Mouse (Mus musculus): ENCODE results near the gene Usp39. TPM values are rescaled to one million over a fixed set of nuclear protein-coding genes. Genes with fewer than 3 reads are reported as not detected.

Gene Usp39
- polyA plus RNA-seq, 1 experiment from 2014 or later: 116 TPM

DNA sequence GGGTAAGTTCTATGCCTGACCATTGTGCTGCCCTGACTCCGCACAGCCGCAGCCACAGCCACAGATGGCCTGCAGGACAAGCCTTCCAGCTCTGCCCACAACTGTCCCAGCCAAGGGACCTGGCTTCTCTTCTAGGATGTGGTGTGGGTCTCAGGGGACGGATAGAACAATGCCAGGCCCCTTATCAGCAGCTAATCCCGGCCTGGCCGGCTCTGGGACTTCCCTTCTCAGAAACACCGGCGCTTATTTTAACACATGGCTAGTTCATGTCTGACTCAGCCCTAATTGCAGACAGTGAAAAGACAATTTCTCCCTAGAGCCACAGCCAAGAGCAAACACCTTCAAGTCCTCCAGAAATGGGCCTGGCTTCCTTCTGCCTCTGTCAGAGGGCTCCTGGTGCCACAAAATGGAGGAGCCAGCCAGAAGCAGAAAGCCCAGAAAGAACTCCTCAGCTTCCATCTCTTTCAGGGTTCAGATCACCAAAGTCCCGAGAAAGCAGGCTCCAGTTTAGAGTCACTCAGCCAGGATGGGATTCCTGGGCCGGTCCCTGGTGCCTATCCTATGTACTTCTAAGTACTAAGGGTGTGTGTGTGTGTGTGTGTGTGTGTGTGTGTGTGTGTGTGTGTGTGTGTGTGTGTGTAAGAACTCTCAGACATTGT lies 67.3 kb downstream of the Usp39 start:
- Histone ChIP-seq H3K4me2 (no peak overlapping the region), H3K9ac (ENCODE audit: low read length) (no peak overlapping the region), H3K4me3 (ENCODE audit: low read depth, low read length) (no peak overlapping the region), H3K27me3 (ENCODE audit: control insufficient read depth, insufficient read depth, low read length) (no peaks in the 10 kb centered on the region), H3K27ac (ENCODE audit: low read depth, low read length) (no peak overlapping the region), H3K4me1 (ENCODE audit: control insufficient read depth, insufficient read depth, low read length) (no peaks in the 10 kb centered on the region), H3K9me3 (ENCODE audit: control insufficient read depth, low read length) (no peaks in the 10 kb centered on the region), H3K36me3 (ENCODE audit: control insufficient read depth, insufficient read depth, low read length) (no peaks in the 10 kb centered on the region)
- ATAC-seq (ENCODE audit: low FRiP score): no peak
- WGBS: 77% methylated on average over 9 of the region's 9 CpGs
- DNase-seq (ENCODE audit: low spot score, missing footprints): no peak

DNA sequence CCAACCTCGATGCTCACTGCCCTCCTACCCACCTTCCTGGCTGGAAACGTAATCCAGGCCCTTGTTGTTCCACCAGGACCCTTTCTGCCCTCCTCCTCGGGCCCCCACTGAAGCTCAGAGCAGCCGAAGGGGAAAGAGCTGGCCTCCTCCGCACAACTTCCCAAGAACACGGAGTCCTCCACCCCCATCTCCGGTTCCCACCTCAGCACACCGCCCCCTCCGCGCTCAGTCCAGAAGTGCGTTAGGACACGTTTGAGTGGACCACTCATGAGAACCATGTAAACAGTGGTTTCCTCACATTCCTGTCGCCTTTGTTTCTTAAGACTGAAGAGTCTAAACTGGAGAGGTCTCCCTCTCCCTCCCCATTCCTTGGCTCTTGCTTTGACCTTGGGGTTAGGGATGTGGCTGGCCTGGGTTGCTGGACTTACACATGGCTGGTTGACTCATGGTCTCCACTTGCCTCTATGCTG lies 68.0 kb downstream of the Usp39 start:
- 88% methylated on average over 13 of the region's 13 CpGs for WGBS
- no peaks in the 10 kb centered on the region for H3K36me3 ChIP-seq (ENCODE audit: control insufficient read depth, insufficient read depth, low read length)
- H3K9ac ChIP-seq (ENCODE audit: low read length): no peak overlapping the region
- no peak for DNase-seq (ENCODE audit: low spot score, missing footprints)
- H3K4me2 ChIP-seq: no peak overlapping the region
- H3K27me3 ChIP-seq (ENCODE audit: control insufficient read depth, insufficient read depth, low read length): no peaks in the 10 kb centered on the region
- no peak overlapping the region for H3K27ac ChIP-seq (ENCODE audit: low read depth, low read length)
- H3K9me3 ChIP-seq (ENCODE audit: control insufficient read depth, low read length): no peaks in the 10 kb centered on the region
- no peak for ATAC-seq (ENCODE audit: low FRiP score)
- no peak overlapping the region for H3K4me3 ChIP-seq (ENCODE audit: low read depth, low read length)
- no peaks in the 10 kb centered on the region for H3K4me1 ChIP-seq (ENCODE audit: control insufficient read depth, insufficient read depth, low read length)

DNA sequence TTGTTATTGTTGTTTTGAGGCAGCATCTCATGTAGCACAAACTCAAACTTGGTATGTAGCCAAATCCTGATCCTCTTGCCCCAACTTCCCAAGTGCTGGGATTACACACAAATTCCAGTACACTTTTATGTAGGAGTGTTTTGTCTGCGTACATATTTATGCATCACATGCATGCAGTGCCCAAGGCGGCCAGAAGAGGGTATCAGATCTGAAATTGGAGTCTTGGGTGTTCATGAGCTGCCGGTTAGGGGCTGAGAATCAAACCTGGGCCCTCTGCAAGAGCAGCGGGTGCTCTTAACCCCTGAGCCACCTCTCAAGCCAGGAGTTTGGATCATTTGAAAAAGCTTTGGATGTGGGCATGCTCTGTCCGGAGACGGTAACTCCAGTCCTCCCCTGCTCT lies 68.8 kb downstream of the Usp39 start:
- no peak for DNase-seq (ENCODE audit: low spot score, missing footprints)
- Histone ChIP-seq H3K9ac (ENCODE audit: low read length) (no peak overlapping the region), H3K4me3 (ENCODE audit: low read depth, low read length) (no peak overlapping the region), H3K4me1 (ENCODE audit: control insufficient read depth, insufficient read depth, low read length) (no peaks in the 10 kb centered on the region), H3K4me2 (no peak overlapping the region), H3K9me3 (ENCODE audit: control insufficient read depth, low read length) (no peaks in the 10 kb centered on the region), H3K27ac (ENCODE audit: low read depth, low read length) (no peak overlapping the region), H3K36me3 (ENCODE audit: control insufficient read depth, insufficient read depth, low read length) (no peaks in the 10 kb centered on the region), H3K27me3 (ENCODE audit: control insufficient read depth, insufficient read depth, low read length) (no peaks in the 10 kb centered on the region)
- WGBS: 90% methylated on average over 6 of the region's 6 CpGs
- ATAC-seq (ENCODE audit: low FRiP score): no peak

DNA sequence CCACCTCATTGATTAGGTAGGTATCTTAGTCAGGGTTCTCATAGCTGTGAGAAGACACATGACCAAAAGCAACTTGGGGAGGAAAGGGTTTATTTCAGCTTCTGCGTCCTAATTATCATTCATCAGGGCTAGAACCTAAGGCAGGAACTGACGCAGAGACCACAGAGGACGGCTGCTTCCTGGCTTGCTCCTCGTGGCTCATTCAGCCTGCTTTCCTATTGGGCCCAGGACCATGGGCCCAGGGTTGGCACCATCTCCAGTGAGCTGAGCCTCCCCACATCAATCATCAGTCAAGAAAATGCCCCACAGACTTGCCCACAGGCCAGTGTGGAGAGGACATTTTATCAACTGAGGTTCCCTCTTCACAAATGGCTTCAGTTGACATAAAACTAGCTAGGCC lies 69.5 kb downstream of the Usp39 start:
- H3K9me3 ChIP-seq (ENCODE audit: control insufficient read depth, low read length): no peaks in the 10 kb centered on the region
- H3K4me3 ChIP-seq (ENCODE audit: low read depth, low read length): no peak overlapping the region
- 84% methylated on average over 4 of the region's 4 CpGs for WGBS
- DNase-seq (ENCODE audit: low spot score, missing footprints) (no peak), ATAC-seq (ENCODE audit: low FRiP score) (no peak)
- no peaks in the 10 kb centered on the region for H3K27me3 ChIP-seq (ENCODE audit: control insufficient read depth, insufficient read depth, low read length)
- no peaks in the 10 kb centered on the region for H3K4me1 ChIP-seq (ENCODE audit: control insufficient read depth, insufficient read depth, low read length)
- H3K9ac ChIP-seq (ENCODE audit: low read length): no peak overlapping the region
- H3K36me3 ChIP-seq (ENCODE audit: control insufficient read depth, insufficient read depth, low read length): no peaks in the 10 kb centered on the region
- no peak overlapping the region for H3K4me2 ChIP-seq
- H3K27ac ChIP-seq (ENCODE audit: low read depth, low read length): no peak overlapping the region

DNA sequence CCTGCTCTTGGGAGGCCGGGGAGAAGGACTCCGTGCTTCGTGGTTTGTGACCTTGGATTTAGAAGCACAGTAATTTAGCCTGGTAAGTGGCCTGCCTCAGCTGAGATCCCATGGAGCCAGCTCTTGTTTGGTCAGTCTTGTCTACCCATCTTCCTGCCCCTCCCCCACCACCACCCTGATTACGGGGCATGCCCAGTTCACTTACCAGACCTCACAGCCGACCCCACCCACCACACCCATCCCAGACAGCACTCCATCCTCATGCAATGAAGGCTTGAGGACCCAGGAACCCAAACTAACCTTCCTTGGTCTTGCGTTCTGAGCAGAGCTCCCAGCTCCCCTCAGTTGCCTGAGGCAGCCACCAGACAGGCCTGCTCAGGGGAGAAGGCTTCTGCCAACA lies 71.8 kb downstream of the Usp39 start:
- Histone ChIP-seq H3K36me3 (ENCODE audit: control insufficient read depth, insufficient read depth, low read length) (no peaks in the 10 kb centered on the region), H3K9ac (ENCODE audit: low read length) (no peak overlapping the region), H3K4me2 (no peak overlapping the region), H3K27ac (ENCODE audit: low read depth, low read length) (no peak overlapping the region), H3K4me1 (ENCODE audit: control insufficient read depth, insufficient read depth, low read length) (peaks cover under 1% of the 10 kb centered on the region; the same call in 1 of the 2 replicates), H3K27me3 (ENCODE audit: control insufficient read depth, insufficient read depth, low read length) (no peaks in the 10 kb centered on the region), H3K9me3 (ENCODE audit: control insufficient read depth, low read length) (no peaks in the 10 kb centered on the region), H3K4me3 (ENCODE audit: low read depth, low read length) (no peak overlapping the region)
- DNase-seq (ENCODE audit: low spot score, missing footprints) (no peak), ATAC-seq (ENCODE audit: low FRiP score) (no peak)
- WGBS: 79% methylated on average over 6 of the region's 6 CpGs

DNA sequence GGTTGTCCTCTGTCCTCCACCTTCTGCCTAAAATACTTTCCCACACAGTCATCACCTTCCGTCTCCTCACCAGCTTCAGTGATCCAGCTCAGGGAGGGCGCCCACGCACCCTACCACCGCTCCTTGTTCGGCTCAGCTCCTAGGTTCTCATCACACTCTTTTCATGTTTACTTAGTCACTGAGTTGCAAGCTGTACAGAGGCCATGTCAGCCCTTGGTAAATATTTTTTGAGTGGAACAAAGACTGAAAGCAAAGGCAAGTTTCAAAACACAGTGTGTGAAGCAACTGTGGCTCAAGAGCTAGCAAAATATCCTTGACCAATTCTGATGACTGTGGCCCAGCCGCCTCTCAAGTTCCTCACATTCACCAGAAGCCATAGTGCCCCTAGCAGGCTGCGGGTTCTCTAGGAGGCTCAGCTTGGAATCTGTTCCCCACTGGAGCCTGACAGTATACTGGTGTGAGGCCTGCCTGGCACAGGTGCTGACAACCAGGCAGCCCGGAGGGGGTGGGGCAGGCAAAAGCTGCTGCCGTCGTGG lies 72.8 kb downstream of the Usp39 start:
- Histone ChIP-seq H3K36me3 (ENCODE audit: control insufficient read depth, insufficient read depth, low read length) (no peaks in the 10 kb centered on the region), H3K9me3 (ENCODE audit: control insufficient read depth, low read length) (no peaks in the 10 kb centered on the region), H3K27ac (ENCODE audit: low read depth, low read length) (no peak overlapping the region), H3K4me2 (no peak overlapping the region), H3K4me3 (ENCODE audit: low read depth, low read length) (no peak overlapping the region), H3K9ac (ENCODE audit: low read length) (no peak overlapping the region), H3K4me1 (ENCODE audit: control insufficient read depth, insufficient read depth, low read length) (peaks cover 2% of the 10 kb centered on the region; the same call in 1 of the 2 replicates), H3K27me3 (ENCODE audit: control insufficient read depth, insufficient read depth, low read length) (no peaks in the 10 kb centered on the region)
- 87% methylated on average over 10 of the region's 10 CpGs for WGBS
- DNase-seq (ENCODE audit: low spot score, missing footprints): no peak
- ATAC-seq (ENCODE audit: low FRiP score): no peak

DNA sequence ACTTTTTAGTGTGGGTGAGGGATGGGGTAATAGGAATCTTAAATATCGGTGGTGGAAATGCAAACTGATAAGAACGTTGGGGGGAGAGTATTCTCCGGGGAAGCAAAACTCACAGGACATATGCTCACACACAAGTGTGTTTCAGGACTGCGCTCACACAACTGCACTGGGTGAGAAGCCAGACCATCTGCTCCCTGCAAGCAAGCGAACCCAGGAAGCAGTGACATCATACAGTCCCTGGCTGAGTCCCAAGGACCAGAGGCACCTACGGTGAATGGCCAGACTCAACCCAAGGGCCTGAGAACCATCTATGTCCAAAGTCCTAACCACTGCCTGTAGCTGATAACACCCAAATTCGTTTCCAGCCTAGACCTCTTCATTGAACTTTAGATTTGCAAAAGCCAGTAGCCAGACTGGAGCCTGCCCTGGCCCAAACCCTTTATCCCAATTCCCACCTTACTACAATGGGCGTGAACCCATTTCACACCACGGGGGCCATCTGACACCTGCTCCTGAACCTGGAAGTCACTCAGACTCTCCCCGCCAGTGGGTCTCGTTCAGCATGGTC lies 73.9 kb downstream of the Usp39 start:
- Histone ChIP-seq H3K9ac (ENCODE audit: low read length) (no peak overlapping the region), H3K36me3 (ENCODE audit: control insufficient read depth, insufficient read depth, low read length) (no peaks in the 10 kb centered on the region), H3K4me2 (no peak overlapping the region), H3K9me3 (ENCODE audit: control insufficient read depth, low read length) (no peaks in the 10 kb centered on the region), H3K27ac (ENCODE audit: low read depth, low read length) (no peak overlapping the region), H3K4me1 (ENCODE audit: control insufficient read depth, insufficient read depth, low read length) (peaks cover 2% of the 10 kb centered on the region; the same call in 1 of the 2 replicates), H3K27me3 (ENCODE audit: control insufficient read depth, insufficient read depth, low read length) (no peaks in the 10 kb centered on the region), H3K4me3 (ENCODE audit: low read depth, low read length) (no peak overlapping the region)
- 83% methylated on average over 11 of the region's 11 CpGs for WGBS
- no peak for DNase-seq (ENCODE audit: low spot score, missing footprints)
- no peak for ATAC-seq (ENCODE audit: low FRiP score)

DNA sequence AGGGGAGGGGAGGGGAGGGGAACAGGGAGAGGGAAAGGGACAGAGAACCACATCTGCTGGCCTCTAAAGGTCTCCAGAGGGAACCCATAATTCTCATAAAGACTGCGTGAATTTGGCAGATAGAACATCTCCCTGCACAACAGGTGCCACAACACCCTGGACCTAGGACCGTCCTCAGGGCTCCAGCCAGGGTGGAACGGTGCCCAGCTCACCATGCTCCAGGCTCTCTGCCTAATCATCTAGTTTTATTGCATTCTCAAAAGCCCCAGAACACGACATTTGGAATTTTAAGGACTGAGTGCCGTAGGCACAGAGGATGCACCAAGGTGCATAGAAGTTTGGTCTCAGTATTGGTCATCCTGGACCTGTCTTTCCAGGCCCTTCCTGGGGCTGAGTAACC lies 74.7 kb downstream of the Usp39 start:
- Histone ChIP-seq H3K9ac (ENCODE audit: low read length) (no peak overlapping the region), H3K4me1 (ENCODE audit: control insufficient read depth, insufficient read depth, low read length) (peaks cover 2% of the 10 kb centered on the region; the same call in 1 of the 2 replicates), H3K27ac (ENCODE audit: low read depth, low read length) (no peak overlapping the region), H3K4me2 (no peak overlapping the region), H3K4me3 (ENCODE audit: low read depth, low read length) (no peak overlapping the region), H3K9me3 (ENCODE audit: control insufficient read depth, low read length) (no peaks in the 10 kb centered on the region), H3K36me3 (ENCODE audit: control insufficient read depth, insufficient read depth, low read length) (no peaks in the 10 kb centered on the region), H3K27me3 (ENCODE audit: control insufficient read depth, insufficient read depth, low read length) (no peaks in the 10 kb centered on the region)
- ATAC-seq (ENCODE audit: low FRiP score) (no peak), DNase-seq (ENCODE audit: low spot score, missing footprints) (no peak)
- 83% methylated on average over 5 of the region's 5 CpGs for WGBS
